Mouse (Mus musculus) ES-E14 (cell line): ENCODE results near the gene Med31. TPM values are rescaled to one million over a fixed set of nuclear protein-coding genes. Genes with fewer than 3 reads are reported as not detected.
A peak's percentile ranks its signal among the peaks of the same experiment; 100 is the strongest.

Experiments
- DNase-seq: peaks from one replicate; pipeline ENCODE4 v3.0.0-alpha.2; 2013; ENCODE audit warnings: low read depth, low spot score
- H3K27ac ChIP-seq: 2 replicates; pipeline ENCODE4 v1.5.1; 2012; ENCODE audit warnings: low read depth, mild to moderate bottlenecking, low read length, moderate library complexity, mixed read lengths; ENCODE audit not compliant: poor library complexity, insufficient read depth, severe bottlenecking
- H3K36me3 ChIP-seq: 2 replicates; pipeline ENCODE4 v1.6.1; 2012; ENCODE audit warnings: mild to moderate bottlenecking, low read length, moderate library complexity, mixed read lengths; ENCODE audit not compliant: control insufficient read depth, poor library complexity, insufficient read depth, severe bottlenecking
- H3K4me1 ChIP-seq, 2 experiments: fragments of 150-350 bp in 1 of 2; sonication (generic) in 1 of 2; 2 replicates each; pipeline ENCODE4 v1.6.1; 2012; ENCODE audit warnings: low read length in 2 of 2, mild to moderate bottlenecking in 1 of 2, mixed read lengths in 1 of 2; ENCODE audit not compliant: control insufficient read depth in 2 of 2, insufficient read depth in 2 of 2, poor library complexity in 1 of 2
- H3K4me3 ChIP-seq, 2 experiments: fragments of 150-350 bp in 1 of 2; sonication (generic) in 1 of 2; 2 replicates each; pipeline ENCODE4 v1.5.1; 2012; ENCODE audit warnings: low read length in 2 of 2, low read depth in 1 of 2, mild to moderate bottlenecking in 1 of 2, mixed read lengths in 1 of 2; ENCODE audit not compliant: insufficient read depth in 1 of 2, poor library complexity in 1 of 2, severe bottlenecking in 1 of 2
- H3K9ac ChIP-seq: 2 replicates; pipeline ENCODE4 v1.6.1; 2012; ENCODE audit warnings: low read depth, mild to moderate bottlenecking, low read length, mixed read lengths; ENCODE audit not compliant: poor library complexity, insufficient read depth, severe bottlenecking
- H3K9me3 ChIP-seq: fragments of 150-350 bp; sonication (generic); 2 replicates; pipeline ENCODE4 v1.6.1; 2012; ENCODE audit warnings: low read depth, mild to moderate bottlenecking, low read length; ENCODE audit not compliant: control insufficient read depth, insufficient read depth
- CHD2 ChIP-seq: IDR thresholded peaks from 2 replicates; pipeline ENCODE4 v1.6.1; 2014; ENCODE audit warnings: mild to moderate bottlenecking, low read depth, low read length, inconsistent platforms
- HCFC1 ChIP-seq: IDR thresholded peaks from 2 replicates; pipeline ENCODE4 v1.6.1; 2012; ENCODE audit warnings: low read length, inconsistent platforms, borderline replicate concordance; ENCODE audit not compliant: insufficient read depth
- MAFK ChIP-seq: IDR thresholded peaks from 2 replicates; pipeline ENCODE4 v1.6.1; 2014; ENCODE audit warnings: mild to moderate bottlenecking, low read depth, low read length, inconsistent platforms; ENCODE audit not compliant: insufficient read depth
- ZC3H11A ChIP-seq: IDR thresholded peaks from 2 replicates; pipeline ENCODE4 v1.6.1; 2012; ENCODE audit warnings: low read depth, mild to moderate bottlenecking, inconsistent platforms, low read length, borderline replicate concordance
- ZNF384 ChIP-seq: IDR thresholded peaks from 2 replicates; pipeline ENCODE4 v1.6.1; 2012; ENCODE audit warnings: low read depth, low read length, inconsistent platforms
- in situ Hi-C, 2 experiments: fragments of 600-800 bp; cut with MboI; formaldehyde crosslinking; loops; one replicate each; pipeline ENCODE4 v1.15.1; 2025; ENCODE audit warnings: low sequenced_read_pairs in 2 of 2, inconsistent platforms in 1 of 2; ENCODE audit not compliant: unreplicated experiment in 2 of 2
- total RNA-seq: library from RNA; depleted of rRNA; stranded (reverse); fragments of 300-350 nt; gene quantifications from 2 replicates; pipeline ENCODE4 v1.2.3, GENCODE M21; 2012

Gene Med31
- total RNA-seq, 1 experiment: 28.6 TPM

DNA sequence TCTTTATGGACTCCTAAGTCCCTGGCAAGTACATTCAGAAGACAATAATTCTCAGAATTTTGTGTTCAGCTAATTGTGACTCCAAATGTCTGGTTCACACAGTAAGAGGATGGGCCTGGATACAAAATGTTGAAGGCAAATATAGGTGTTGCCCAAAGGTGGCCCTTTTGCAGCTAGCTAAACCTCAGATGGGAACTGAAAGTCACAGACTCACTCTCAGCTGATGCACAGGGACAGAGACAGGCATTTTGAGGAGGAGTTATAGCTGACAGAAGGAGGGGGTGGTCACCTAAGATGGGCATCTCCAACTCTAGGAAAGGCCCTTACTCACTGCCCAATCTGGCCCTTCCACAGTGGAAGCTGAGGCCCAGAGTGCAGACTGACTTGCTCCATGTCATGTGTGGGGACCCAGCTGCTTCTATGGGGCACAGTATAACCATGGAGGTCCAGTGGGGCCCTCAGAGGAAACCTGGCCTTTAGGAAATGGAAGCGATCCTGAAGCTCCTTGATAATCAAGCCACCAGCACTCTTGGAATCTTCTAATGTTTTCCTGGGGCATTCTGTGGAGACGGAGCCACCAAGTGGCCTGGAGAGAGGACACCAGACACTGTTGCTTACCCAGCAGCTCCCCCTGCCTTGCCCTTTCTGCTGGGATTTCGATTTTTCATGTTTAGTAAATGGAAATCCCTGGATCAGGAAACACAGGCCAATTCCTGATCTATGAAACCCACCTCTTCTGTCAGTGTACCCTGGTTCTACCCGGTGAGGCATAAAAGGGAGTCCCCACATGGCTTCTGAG lies 24.9 kb upstream of the Med31 start:
- Histone ChIP-seq H3K36me3 (no peaks in the 10 kb centered on the region), H3K4me3 (no peak overlapping the region), H3K4me1 (no peaks in the 10 kb centered on the region), H3K9ac (no peak overlapping the region), H3K27ac (no peak overlapping the region), H3K9me3 (no peaks in the 10 kb centered on the region)
- DNase-seq: no peak
- TF ChIP-seq CHD2 (no peak), HCFC1 (no peak), MAFK (no peak), ZC3H11A (no peak), ZNF384 (no peak)
- in situ Hi-C loops: no loop called here

- DNase-seq: no peak
- H3K4me1 ChIP-seq: peaks cover 0 to 2% of the 10 kb centered on the region in 2 experiments; a peak in 1 of 4 replicates
- TF ChIP-seq HCFC1 (no peak), ZNF384 (no peak), ZC3H11A (no peak), MAFK (no peak)
- no peak overlapping the region for H3K27ac ChIP-seq
- in situ Hi-C loops: no loop called here
- no peak overlapping the region for H3K4me3 ChIP-seq
- no peaks in the 10 kb centered on the region for H3K36me3 ChIP-seq
- no peak overlapping the region for H3K9ac ChIP-seq
- no peaks in the 10 kb centered on the region for H3K9me3 ChIP-seq
Measured at GRCm38 (mm10) chr11:72234013-72234412, 18.6 kb upstream of the Med31 start.

GRCm38 (mm10) chr11:72232991-72233390 lies 17.6 kb upstream of the Med31 start:
- in situ Hi-C loops: no loop called here
- TF ChIP-seq HCFC1 (no peak), MAFK (no peak), ZC3H11A (no peak), ZNF384 (no peak), CHD2 (no peak)
- peaks cover 0 to 2% of the 10 kb centered on the region in 2 experiments; a peak in 1 of 4 replicates for H3K4me1 ChIP-seq
- no peak for DNase-seq
- H3K4me3 ChIP-seq: no peak overlapping the region
- no peaks in the 10 kb centered on the region for H3K9me3 ChIP-seq
- no peak overlapping the region for H3K9ac ChIP-seq
- no peak overlapping the region for H3K27ac ChIP-seq
- no peaks in the 10 kb centered on the region for H3K36me3 ChIP-seq

DNA sequence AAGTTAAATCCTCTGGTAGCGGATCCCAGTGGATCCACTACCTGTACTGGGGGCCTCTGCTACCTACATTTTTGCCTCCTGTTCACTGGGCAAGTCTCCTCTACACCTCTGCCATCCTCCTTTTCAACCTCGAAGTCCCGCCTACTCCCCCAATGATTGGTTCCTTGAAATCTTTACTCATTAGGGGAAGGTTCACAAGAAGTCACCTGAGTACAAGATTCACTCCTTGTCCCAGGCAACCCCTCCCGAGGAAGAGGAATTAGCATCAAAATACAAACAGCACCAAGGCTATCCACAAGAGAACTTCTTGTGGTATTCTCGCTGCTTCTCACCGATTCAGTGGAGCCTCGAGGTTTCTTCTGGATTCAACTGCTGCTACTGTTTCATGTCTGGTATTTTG lies 16.7 kb upstream of the Med31 start:
- H3K27ac ChIP-seq: no peak overlapping the region
- H3K9ac ChIP-seq: no peak overlapping the region
- H3K4me3 ChIP-seq: 0 out of 4 replicates have a peak overlapping the region, but pooled peaks of 1 of the 2 experiments have one; percentile 21
- H3K9me3 ChIP-seq: no peaks in the 10 kb centered on the region
- H3K36me3 ChIP-seq: no peaks in the 10 kb centered on the region
- DNase-seq: peak; percentile 47
- TF ChIP-seq ZC3H11A (no peak), HCFC1 (no peak), CHD2 (no peak), ZNF384 (no peak), MAFK (no peak)
- in situ Hi-C loops: no loop called here
- peaks cover 0 to 2% of the 10 kb centered on the region in 2 experiments; a peak in 1 of 4 replicates for H3K4me1 ChIP-seq

DNA sequence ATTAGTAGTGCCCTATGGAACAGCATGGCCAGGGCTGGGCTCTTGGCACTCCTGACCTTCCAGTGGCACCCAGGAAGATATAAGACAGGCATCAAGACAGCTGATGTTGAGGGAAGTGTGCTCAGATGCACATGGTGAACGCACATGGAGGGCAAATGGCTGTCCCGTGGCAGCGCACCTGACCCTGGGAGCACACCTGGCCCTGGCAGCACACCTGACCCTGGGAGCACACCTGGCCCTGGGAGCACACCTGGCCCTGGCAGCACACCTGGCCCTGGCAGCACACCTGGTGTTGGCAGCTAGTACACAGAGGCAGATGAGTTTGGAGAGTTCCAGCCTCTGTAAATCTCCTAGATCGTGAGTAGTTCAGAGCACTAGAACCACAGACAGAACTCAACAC lies 13.1 kb upstream of the Med31 start:
- in situ Hi-C loops: no loop called here
- H3K9me3 ChIP-seq: no peaks in the 10 kb centered on the region
- H3K27ac ChIP-seq: no peak overlapping the region
- H3K4me3 ChIP-seq: no peak overlapping the region
- TF ChIP-seq MAFK (no peak), ZNF384 (no peak), CHD2 (no peak), HCFC1 (no peak), ZC3H11A (no peak)
- H3K36me3 ChIP-seq: no peaks in the 10 kb centered on the region
- no peak overlapping the region for H3K9ac ChIP-seq
- DNase-seq: no peak
- H3K4me1 ChIP-seq: peaks cover 2% of the 10 kb centered on the region in 2 experiments; a peak in 1 of 4 replicates
